Mouse (Mus musculus) thymus, postnatal 25 days (tissue): ENCODE measurements around the gene Gm10720.
"Not testable (repeated sequence)": the region's sequence is repeated elsewhere in the genome, so short reads cannot be mapped to it uniquely, and the experiment has no call there.

Experiments
- DNase-seq: peaks from one replicate; pipeline ENCODE4 v3.0.0; 2022

Gene Gm10720

GRCm38 (mm10) chr9:3025653-3026052 is 10.2 kb downstream of the Gm10720 start:
- peak; percentile 64 for DNase-seq

- DNase-seq: not testable (repeated sequence)
These were observed 10.7 kb downstream of the Gm10720 start for GRCm38 (mm10) chr9:3026136-3026535.

GRCm38 (mm10) chr9:3026741-3027140 is 11.3 kb downstream of the Gm10720 start:
- not testable (repeated sequence) for DNase-seq

- DNase-seq: not testable (repeated sequence)
These were observed 11.7 kb downstream of the Gm10720 start for GRCm38 (mm10) chr9:3027200-3027599.

- DNase-seq: peak; percentile 16
These were observed 14.0 kb downstream of the Gm10720 start for GRCm38 (mm10) chr9:3029276-3030000.

GRCm38 (mm10) chr9:3030677-3031318 is 15.3 kb downstream of the Gm10720 start:
- DNase-seq: not testable (repeated sequence)

GRCm38 (mm10) chr9:3034299-3034698 is 18.8 kb downstream of the Gm10720 start, which contains the start of gene Gm17535:
TSS of gene Gm17535 (plus strand) at chr9:3034599.
- DNase-seq: not testable (repeated sequence)

GRCm38 (mm10) chr9:3036577-3036976 is 21.1 kb downstream of the Gm10720 start, which contains the start of gene Gm10715:
TSS of gene Gm10715 (plus strand) at chr9:3036877.
- not testable (repeated sequence) for DNase-seq

- not testable (repeated sequence) for DNase-seq
These were observed 22.7 kb downstream of the Gm10720 start for GRCm38 (mm10) chr9:3038161-3038560.
